In genomic region chr5:120146051-120146385, GRCm38 (mm10) we compare ENCODE assay signal across 8 mouse cellular contexts. TPM values are rescaled to one million over a fixed set of nuclear protein-coding genes. Genes with fewer than 3 reads are reported as not detected.
DNase-seq lines count a peak whose midpoint lies in the region; ATAC-seq lines count a peak whose summit lies in the region.

No protein-coding gene starts in this region.

- WGBS in forebrain, embryonic 15.5 days = 22% methylated on average over 11 of the region's 11 CpGs
- 26% methylated on average over 11 of the region's 11 CpGs for WGBS in hindbrain, embryonic 16.5 days
- 46% methylated on average over 11 of the region's 11 CpGs for WGBS in neural tube, embryonic 12.5 days

- H3K27ac ChIP-seq in forebrain, embryonic 15.5 days (replicated peaks) = peak overlapping the region; percentile 70
- peak overlapping the region; percentile 48; the same call in 1 of the 2 replicates for H3K27ac ChIP-seq in hindbrain, embryonic 16.5 days (ENCODE audit: low read depth, low read length)
- H3K27ac ChIP-seq in neural tube, embryonic 12.5 days = 0 out of 2 replicates have a peak overlapping the region, but pooled peaks have one; percentile 15

- H3K27me3 ChIP-seq in forebrain, embryonic 15.5 days = no peaks in the 10 kb centered on the region
- H3K27me3 ChIP-seq in hindbrain, embryonic 16.5 days (replicated peaks; ENCODE audit: control insufficient read depth, insufficient read depth, low read length) = no peaks in the 10 kb centered on the region
- no peaks in the 10 kb centered on the region for H3K27me3 ChIP-seq in neural tube, embryonic 12.5 days (replicated peaks)

- ATAC-seq in forebrain, embryonic 15.5 days (replicated peaks) = peak; percentile 85
- peak; percentile 87 for ATAC-seq in hindbrain, embryonic 16.5 days
- peak; percentile 63 for ATAC-seq in neural tube, embryonic 12.5 days (ENCODE audit: low FRiP score, low read depth)
- ATAC-seq in megakaryocyte progenitor cell, adult 5-6 weeks (replicated peaks; ENCODE audit: poor library complexity) = no peak

- H3K4me1 ChIP-seq in forebrain, embryonic 15.5 days = peaks cover 13% of the 10 kb centered on the region
- no peaks in the 10 kb centered on the region; the same call in 1 of the 2 replicates for H3K4me1 ChIP-seq in hindbrain, embryonic 16.5 days (ENCODE audit: control insufficient read depth, insufficient read depth, low read depth, low read length)
- peaks cover 13% of the 10 kb centered on the region; the same call in 1 of the 2 replicates for H3K4me1 ChIP-seq in neural tube, embryonic 12.5 days

- H3K4me2 ChIP-seq in forebrain, embryonic 15.5 days (replicated peaks) = 0 out of 2 replicates have a peak overlapping the region, but pooled peaks have one; percentile 5
- 0 out of 2 replicates have a peak overlapping the region, but pooled peaks have one; percentile 18 for H3K4me2 ChIP-seq in hindbrain, embryonic 16.5 days (ENCODE audit: low read length)
- H3K4me2 ChIP-seq in neural tube, embryonic 12.5 days (replicated peaks) = no peak overlapping the region

- peaks cover 10% of the 10 kb centered on the region; the same call in 1 of the 2 replicates for H3K36me3 ChIP-seq in forebrain, embryonic 15.5 days
- peaks cover 8% of the 10 kb centered on the region; the same call in 1 of the 2 replicates for H3K36me3 ChIP-seq in hindbrain, embryonic 16.5 days (ENCODE audit: control insufficient read depth, insufficient read depth, low read length)
- H3K36me3 ChIP-seq in neural tube, embryonic 12.5 days = peaks cover 28% of the 10 kb centered on the region

- H3K4me3 ChIP-seq in forebrain, embryonic 15.5 days = no peak overlapping the region; the same call in 1 of the 2 replicates
- H3K4me3 ChIP-seq in hindbrain, embryonic 16.5 days (ENCODE audit: low read length) = no peak overlapping the region
- no peak overlapping the region for H3K4me3 ChIP-seq in neural tube, embryonic 12.5 days

- intact Hi-C loops in left cerebral cortex, postnatal 25 days (cut with DNase I) = loop anchor here (2.0 to 5.0 kb wide), 2 partner anchors 295 to 311 kb away; no protein-coding TSS in a partner anchor

- peak; percentile 50 for DNase-seq in NIH3T3 (ENCODE audit: low read depth)
- peak; percentile 75 to 78 for DNase-seq in cerebellum, adult 18-20 months
- peak; percentile 56 to 66 for DNase-seq in left cerebral cortex, postnatal 25 days (ENCODE audit: low spot score in 2 of 2)
- DNase-seq in thymus, postnatal 4 days = no peak

- H3K9me3 ChIP-seq in forebrain, embryonic 15.5 days = no peaks in the 10 kb centered on the region
- no peaks in the 10 kb centered on the region for H3K9me3 ChIP-seq in hindbrain, embryonic 16.5 days (ENCODE audit: control insufficient read depth, low read length)
- H3K9me3 ChIP-seq in neural tube, embryonic 12.5 days = no peaks in the 10 kb centered on the region

- H3K9ac ChIP-seq in forebrain, embryonic 15.5 days (replicated peaks) = peak overlapping the region; percentile 18
- H3K9ac ChIP-seq in hindbrain, embryonic 16.5 days (ENCODE audit: low read depth, low read length) = peak overlapping the region; percentile 7; the same call in 1 of the 2 replicates
- H3K9ac ChIP-seq in neural tube, embryonic 12.5 days = 0 out of 2 replicates have a peak overlapping the region, but pooled peaks have one; percentile 13

RNA-seq across cellular contexts. Expression of gene Rbm19, which starts 29.8 kb away (rescaled TPM):
- 15.2 and 19.3 TPM in 2 replicates for polyA plus RNA-seq in forebrain, embryonic 15.5 days (2015; fragmentation: Nextera tagmentation; extraction: Ambion mirVana)
- polyA plus RNA-seq in hindbrain, embryonic 16.5 days (2015; fragmentation: Nextera tagmentation; extraction: Ambion mirVana) = 21.4 and 21.9 TPM in 2 replicates
- 10 to 100 TPM; 20.1 to 24.7 TPM for total RNA-seq in left cerebral cortex, postnatal 25 days (2021)
- polyA plus RNA-seq in neural tube, embryonic 12.5 days (2016; fragmentation: Nextera tagmentation; extraction: Ambion mirVana) = 21.9 and 27.4 TPM in 2 replicates
- 9.6 and 14.1 TPM in 2 replicates for total RNA-seq in megakaryocyte progenitor cell, adult 5-6 weeks (2015)
- total RNA-seq in megakaryocyte progenitor cell, adult 5-6 weeks (2017) = 17.6 and 19.1 TPM in 2 replicates

Comparison
In these comparisons a context has a peak if more than half of its experiments do, and no peak if none do; other contexts are left out.
1. H3K27ac ChIP-seq: peak in every context shown above with its lines; median percentile 70 in forebrain, embryonic 15.5 days; 48 in hindbrain, embryonic 16.5 days; 15 in neural tube, embryonic 12.5 days.